Mouse (Mus musculus) kidney, postnatal 25 days (tissue): ENCODE measurements around the gene Copz1.

Source experiments
- DNase-seq, 2 experiments: peaks; one replicate each; pipeline ENCODE4 v3.0.0; 2021; ENCODE audit warnings: mixed read lengths in 2 of 2

The Copz1 gene

DNA sequence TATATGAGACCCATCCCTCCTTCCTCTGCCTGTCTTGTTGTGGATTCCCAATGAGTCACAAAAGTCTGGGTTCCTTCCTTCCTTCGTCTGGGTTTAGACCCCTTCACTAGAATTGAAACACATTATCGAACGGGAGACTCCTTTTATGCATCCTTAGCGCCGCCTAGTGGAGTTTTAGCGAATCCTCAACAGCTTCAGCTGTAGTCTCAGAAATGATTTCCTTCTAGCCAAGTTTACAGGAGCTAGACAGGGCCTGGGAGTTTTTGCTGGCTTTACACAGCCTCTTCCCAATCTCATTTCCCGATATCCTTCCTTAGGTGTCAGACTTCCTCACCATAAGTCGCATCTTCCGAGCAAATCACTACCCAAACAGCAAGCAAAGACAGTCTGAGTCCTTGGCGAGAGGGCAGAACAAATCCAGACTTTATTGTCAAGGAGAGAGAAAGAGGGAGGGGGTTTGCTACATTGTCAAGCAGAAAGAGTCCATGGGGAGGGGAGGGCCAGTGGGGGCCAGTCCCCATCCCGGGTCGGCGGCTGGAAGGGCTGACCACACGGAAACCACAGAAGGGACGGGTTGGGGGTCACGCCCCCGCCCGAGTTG lies 41.1 kb downstream of the Copz1 start:
- DNase-seq, result peak; percentile 70 to 76

- no peak for DNase-seq
Measured at GRCm38 (mm10) chr15:103314181-103314580, 41.7 kb downstream of the Copz1 start.

GRCm38 (mm10) chr15:103315011-103315502 lies 42.5 kb downstream of the Copz1 start:
- DNase-seq, result peak; percentile 81 to 84

GRCm38 (mm10) chr15:103315979-103316776 lies 43.7 kb downstream of the Copz1 start:
- no peak for DNase-seq

DNA sequence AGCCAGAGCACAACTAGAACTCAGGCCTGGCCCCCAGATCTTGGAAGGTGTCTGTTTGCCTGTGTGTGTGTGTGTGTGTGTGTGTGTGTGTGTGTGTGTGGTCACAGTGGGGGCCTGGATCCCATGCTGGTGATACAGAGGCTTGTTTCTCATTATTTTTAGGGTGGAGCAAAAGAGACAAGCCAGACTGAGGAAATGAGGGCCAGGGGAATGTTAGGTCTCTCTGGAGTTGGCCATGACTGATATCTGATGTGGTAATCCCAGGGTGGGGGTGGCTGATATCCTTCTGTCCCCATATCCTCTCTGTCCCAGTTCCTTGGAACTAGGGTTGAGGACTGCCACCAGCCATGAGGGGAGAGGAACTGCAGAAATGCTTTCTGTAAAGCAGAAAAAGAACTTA lies 44.6 kb downstream of the Copz1 start:
- no peak for DNase-seq

DNA sequence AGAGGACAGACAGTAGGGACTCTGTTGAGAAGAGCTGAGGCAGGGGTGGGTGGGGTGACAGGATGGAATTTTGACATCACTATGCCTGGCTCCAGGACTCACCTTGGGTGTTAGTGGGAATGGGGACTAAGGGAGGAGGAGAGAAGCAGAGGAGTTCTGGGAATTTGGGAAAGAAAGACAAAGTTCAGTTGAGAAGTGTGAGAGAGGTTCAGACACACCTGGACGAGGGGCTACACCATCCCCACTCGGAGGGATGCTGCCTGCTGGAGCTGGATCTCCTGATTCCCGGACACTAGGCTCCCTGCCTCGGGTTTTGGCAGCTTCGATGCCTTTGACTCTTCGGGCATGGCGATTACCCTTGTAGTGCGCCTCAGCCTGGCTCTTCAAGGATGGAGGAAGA lies 45.2 kb downstream of the Copz1 start:
- DNase-seq, result no peak

DNA sequence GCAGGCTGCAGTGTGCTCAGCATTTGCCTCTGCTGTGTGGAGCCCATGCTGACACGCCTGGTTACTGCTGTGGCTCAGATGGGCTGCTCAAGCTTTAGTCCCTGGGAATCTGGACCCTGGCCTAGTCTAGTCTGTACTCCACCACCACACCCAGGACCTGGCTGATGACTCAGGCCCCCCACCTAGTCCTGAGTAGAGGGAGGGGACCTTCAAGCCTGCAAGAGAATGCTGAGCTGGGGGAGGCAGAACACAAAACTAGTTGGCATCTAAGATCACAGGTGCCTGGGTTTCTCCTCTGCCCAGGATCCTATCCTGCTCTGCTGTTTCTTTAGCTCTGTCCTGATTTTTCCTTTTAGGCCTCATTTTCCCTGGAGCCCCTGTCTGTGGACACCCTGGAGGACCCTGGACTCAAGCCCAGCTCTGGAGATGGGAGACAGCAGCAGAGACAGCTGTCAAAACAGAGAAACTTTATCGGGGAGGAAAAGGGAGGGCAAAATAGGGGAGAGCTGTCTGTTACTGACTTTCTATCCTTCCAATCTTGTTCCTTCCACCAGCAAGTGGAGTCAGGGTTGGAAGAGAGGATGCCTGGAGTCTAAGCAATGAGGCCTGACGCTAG lies 45.8 kb downstream of the Copz1 start:
- DNase-seq, result no peak

GRCm38 (mm10) chr15:103321076-103321475 lies 48.6 kb downstream of the Copz1 start:
- peak in 1 of 2 experiments; percentile 48 for DNase-seq

DNA sequence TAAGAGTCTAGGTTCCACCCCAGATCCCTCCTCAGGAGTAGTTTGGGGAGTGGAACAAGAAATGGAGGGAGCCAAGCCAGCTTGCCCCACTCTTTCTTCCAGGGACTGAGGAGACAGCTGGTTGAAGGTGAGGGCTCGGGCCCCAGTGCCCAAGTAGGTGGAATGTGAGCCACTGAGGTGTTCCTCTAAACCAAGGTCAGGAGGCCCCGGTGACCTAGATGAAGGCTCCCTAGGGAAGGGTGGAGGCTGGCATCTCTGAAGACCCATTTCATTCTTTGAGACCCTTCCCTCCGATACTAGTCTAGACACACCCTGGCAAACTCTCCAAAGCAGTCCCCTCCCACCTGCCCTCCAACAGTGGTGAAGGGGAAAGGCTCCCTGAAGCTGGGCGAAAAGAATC lies 49.9 kb downstream of the Copz1 start:
- no peak for DNase-seq

DNA sequence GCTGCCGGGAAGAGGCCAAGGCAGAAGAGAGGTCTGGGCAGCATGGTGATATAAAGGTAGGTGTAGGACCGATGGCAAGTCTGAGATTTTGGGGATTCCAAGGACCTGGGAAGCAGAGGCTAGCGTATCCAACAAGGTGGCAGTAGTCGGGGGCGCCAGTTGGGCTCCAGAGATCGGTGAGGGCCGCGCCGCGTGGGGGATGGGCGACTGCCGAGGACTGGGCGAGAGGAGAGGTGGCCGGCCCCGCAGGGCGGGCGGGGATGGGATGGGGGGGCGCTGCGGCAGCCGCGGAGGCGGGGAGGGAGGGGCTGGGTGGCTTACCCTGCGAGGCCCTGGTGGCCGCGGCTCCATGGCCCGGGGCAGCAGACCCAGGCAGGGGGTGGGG lies 50.5 kb downstream of the Copz1 start:
- peak in 1 of 2 experiments; percentile 58 for DNase-seq

DNA sequence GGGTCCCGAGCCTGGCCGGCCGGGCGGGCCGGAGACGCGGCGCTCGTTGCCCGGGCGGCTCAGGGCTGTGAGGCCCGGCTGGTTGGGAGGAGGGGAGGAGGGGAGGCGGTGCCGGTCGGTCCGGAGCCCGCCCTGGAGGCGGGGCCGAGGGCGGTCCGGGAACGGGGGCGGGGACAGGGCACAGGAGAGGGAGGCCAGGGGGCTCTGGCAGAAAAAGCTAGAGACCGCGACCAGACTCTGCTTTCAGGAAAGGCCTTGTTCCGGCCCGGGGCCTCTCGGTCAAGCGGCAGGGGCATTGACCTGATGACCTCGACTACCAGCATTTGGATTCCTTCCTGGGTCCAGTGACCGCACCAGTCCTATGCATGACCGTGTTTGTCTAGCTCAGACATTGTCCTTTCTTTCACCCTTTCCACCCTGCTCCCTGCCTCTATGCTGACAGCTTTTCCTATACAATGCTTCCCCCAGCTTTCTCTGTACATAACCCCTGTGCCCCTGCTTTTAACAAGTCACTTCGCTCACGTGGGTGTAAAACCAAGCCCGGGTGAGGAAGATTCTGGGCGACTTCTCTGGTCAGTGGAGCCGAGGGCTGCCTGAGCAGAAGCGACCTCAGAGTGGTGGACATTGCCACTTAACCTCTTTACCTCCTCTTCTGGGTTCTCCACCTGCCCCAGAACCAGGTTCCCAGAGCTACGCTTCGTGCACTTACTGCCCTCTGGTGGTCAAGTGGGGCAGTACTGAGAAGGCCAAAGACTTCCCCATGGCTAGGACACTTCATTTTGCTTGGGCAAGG lies 51.1 kb downstream of the Copz1 start:
- DNase-seq, result peak; percentile 90 to 95

- DNase-seq, result no peak
Measured at GRCm38 (mm10) chr15:103333081-103333615, 60.6 kb downstream of the Copz1 start.

DNA sequence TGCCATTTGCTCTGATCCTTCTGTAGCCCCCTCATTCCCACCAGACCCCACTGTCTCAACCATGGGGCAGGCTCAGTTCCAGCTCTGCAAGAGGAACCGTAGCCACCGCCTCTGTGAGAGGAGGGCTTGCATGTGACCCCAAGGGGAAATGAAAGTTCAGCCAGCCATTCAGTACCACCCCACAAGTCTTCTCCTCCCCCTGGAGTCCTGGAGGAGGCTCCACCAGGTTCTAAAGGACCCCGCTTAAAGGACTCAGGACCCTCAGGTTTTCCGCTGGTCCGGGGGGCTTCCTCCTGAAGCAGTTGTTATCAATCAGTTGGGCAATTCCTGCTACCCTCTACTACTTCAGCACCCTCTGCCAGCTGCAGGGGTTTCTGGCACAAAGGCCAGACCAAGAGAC lies 61.2 kb downstream of the Copz1 start:
- DNase-seq, result no peak

DNA sequence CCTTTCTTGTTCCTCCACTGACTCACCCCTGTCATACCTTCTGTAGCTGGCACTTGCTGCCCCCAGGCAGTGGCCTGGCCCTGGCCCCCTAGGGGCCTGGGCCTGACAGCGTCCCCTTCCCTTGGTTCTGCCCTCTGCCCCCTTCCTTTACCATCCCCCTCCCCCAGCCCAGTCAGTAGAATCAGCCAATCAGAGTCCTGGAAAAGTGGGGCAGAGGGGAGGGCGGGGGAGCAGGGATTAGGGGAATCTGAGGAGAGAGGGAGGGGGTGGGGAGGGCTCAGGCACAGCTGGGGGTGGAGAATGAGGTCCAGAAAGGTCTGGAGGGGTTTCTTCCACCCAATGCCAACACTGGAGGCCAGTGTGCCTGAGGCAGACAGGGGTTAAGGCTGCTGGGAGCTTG lies 61.7 kb downstream of the Copz1 start:
- DNase-seq, result no peak

DNA sequence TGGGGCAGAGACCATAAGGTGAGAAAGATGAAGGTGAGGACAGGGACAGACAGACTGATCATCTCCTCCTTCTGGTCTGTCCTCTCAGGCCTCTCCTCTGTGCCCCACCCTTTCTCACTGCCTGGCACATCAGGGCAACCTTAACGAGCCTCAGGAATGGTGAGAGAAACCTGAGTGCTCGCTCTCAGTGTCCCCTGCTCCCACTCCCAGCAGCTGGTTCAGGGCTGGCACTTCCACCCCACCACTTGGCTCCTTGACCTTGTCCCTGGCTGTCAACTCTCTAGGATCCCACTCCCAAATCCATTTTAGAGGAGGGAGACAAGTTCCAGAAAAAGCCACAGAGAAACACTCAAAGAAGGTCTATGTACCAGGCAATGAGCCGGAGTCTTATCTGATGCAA lies 62.5 kb downstream of the Copz1 start:
- DNase-seq, result no peak

- no peak for DNase-seq
Measured at GRCm38 (mm10) chr15:103335488-103336235, 63.1 kb downstream of the Copz1 start.

DNA sequence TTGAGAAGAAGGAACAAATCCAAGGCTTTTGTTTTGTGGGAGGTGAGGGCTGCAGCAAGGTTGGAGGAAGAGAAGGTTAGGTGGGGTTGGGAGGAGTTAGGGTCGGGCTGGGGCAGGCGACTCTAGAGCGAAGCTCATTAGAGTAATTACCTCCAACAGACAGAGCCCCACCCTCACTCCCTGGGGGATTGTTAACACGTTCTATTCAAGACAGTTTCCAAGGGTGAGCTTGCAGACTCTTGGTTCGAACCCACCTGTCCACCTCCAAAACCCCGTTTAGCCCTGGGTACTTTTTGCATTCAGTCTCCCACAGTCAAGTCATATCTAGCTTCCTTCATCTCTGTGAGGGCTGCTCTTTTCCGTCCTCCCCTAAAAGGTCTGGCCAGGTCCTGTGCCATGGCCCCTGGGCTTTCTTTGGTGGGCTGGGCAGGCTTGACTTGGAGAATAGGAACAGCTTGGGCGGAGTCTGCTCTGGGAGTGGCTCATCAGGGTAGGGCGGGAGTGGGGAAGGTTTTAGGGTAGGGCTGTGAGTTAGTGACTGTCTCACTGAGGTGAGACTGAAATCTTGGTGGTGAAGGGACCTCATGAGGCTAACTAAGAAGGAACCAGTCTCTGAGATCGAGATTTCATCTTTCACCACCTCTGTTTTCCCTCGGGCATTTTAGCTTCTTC lies 64.6 kb downstream of the Copz1 start:
- no peak for DNase-seq

DNA sequence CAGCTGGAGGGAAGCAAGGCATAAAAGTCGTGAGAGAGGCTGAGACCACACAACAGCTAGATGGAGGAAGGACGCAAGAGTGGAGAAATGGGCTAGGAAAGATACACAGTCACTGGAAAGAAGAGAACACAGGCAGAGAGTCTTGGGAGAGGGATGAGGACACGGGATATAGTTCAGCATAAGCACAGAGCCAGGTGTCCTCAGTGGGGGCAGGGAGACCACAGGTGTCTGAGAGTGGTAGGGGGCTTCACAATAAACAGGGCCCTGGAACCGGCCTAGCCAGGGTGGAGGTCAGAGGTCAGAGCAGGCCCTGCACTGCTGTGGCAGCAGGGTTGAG lies 66.3 kb downstream of the Copz1 start:
- DNase-seq, result no peak

DNA sequence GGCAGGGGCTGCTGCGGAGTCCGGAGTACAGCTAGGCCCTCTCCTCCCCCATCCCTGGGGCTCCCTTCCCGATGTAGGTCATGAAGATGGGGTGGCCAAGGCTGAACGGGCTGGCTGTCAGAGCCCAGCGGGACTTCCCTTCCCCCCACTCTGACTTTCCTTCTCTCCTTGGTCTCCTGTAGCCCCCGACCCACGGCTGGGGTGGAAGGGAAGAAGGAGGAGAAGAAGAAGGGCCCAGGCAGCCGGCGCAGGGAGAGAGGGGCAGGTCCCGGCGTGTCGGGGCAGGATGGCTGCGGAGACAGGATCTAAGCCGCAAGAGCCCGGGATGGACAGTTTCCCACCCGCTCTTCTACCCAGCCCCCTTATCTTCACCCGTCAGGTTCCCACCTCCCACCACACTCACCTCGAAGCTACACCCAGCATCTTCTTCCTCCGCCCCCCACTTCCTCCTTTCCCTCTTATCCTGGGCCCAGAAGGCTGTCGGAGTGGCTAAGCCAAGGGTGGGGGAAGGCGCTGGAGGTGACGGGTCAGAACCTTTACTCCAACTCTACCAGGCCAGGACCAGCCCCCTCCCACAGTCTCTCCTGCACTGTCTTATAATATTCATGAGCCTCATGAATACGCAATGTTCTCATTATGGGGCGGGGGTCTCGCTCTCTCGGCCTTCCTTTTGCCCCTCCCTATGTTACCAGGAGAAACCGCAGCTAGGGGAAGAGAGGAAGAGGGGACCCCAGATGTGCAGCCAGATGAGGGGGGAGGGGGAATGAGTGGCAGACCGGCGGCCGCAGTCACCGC lies 66.8 kb downstream of the Copz1 start:
- no peak for DNase-seq

DNA sequence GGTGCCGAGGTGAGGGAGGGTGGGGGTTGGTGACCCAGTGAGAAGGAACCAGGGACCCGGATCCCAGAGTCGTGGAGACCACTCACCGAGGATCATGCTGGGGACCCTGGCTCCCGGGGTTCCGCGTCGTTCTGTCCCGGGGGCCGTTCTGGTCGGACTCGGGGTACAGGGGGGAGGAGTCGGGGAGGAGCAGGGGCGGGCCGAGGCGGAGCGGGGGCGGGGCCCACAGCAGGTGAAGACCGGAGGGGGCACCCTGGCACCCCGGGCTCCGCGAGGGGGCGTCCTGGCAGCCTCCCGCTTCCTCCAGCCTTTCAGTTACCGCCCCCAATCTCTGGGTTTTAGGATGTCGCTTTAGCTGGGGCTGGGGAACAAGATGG lies 67.4 kb downstream of the Copz1 start, which contains the start of gene Zfp385a:
Gene Zfp385a (minus strand): TSS at position 133 of the 377 bp plus-strand sequence.
- DNase-seq, result peak; percentile 55 to 66

- DNase-seq, result no peak
Measured at GRCm38 (mm10) chr15:103340786-103341185, 68.3 kb downstream of the Copz1 start.
